Mouse (Mus musculus) cerebellum, adult 18-20 months (tissue): Measurements from ENCODE around the gene Gm4707.
"Not testable (repeated sequence)": the region's sequence is repeated elsewhere in the genome, so short reads cannot be mapped to it uniquely, and the experiment has no call there.

ENCODE experiments used
- DNase-seq, 2 experiments: peaks; one replicate each; pipeline ENCODE4 v3.0.0; 2021

Gm4707 gene

DNA sequence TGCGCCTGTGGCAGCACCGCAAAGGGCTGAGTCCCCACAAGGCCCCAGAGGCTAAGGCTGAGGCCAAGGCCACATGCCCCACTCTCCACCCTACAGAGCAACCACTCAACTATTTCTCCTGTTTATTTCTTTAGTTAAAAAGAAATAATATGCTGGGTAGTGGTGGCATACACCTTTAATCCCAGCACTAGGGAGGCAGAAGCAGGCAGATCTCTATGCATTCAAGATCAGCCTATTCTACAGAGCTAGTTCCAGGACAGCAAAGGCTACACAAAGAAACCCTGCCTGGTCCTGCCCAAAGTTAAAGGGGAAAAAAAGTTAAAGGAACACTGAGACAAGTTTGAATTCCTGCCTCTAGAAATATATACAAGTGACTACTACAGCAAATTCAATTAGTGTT, at the start of gene Gm4707:
Gm4707 (minus strand) TSS at position 101 of the 400 bp plus-strand sequence.
- DNase-seq, result no peak

DNA sequence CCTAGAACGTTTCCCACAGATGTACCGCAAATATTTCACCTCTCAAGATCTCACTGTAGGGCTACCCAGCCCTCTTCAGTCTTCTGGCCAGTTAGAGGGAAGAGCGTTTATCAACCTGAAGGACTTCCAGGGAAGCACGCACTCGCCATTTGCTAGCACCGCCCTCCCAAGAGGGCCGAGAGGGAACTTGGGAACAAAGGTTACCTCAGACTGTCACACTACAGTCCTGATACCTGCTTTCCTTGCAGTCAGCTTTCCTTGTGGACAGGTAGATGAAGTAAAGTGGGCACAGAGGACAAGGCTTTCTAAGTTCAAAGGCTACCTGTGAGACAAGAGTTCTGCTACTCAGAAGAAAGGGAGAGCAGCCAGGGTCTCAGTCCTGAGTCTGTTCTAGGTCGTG, 47.1 kb upstream of the Gm4707 start:
- DNase-seq, result no peak

DNA sequence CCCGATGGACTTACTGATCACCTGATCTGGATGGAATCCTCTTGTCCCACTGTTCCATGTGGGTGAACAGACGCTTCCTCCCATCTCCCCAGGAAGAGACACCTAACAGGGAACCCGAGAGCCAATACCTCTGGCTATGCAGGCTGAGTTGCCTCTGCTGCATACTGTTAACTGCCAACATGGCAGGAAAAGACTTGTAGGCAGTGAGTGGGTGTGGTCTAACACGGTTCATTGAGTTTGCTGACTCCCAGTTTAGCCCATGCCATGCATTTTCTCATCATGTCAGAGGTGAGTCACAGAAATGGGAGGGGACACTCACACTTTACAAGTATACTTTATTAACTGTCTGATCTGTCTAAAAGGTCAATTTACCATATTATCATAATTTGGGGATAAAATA, 36.1 kb upstream of the Gm4707 start:
- DNase-seq, result no peak

DNA sequence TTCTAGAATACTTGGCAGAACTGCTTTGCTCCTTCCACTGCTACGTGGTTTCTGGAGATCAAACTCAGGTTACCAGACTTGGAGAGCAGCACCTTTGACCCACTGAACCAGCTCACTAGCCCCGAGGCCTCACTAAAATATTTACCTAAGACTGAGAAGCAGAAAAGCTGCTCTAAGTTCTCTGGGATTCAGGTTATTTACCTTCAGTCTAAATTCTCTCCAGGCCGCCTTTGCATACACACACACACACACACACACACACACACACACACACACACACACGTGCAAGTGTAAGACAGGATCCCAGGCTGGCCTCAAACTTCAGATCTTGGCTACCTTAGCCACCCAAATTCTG, 31.6 kb upstream of the Gm4707 start:
- no peak for DNase-seq

DNA sequence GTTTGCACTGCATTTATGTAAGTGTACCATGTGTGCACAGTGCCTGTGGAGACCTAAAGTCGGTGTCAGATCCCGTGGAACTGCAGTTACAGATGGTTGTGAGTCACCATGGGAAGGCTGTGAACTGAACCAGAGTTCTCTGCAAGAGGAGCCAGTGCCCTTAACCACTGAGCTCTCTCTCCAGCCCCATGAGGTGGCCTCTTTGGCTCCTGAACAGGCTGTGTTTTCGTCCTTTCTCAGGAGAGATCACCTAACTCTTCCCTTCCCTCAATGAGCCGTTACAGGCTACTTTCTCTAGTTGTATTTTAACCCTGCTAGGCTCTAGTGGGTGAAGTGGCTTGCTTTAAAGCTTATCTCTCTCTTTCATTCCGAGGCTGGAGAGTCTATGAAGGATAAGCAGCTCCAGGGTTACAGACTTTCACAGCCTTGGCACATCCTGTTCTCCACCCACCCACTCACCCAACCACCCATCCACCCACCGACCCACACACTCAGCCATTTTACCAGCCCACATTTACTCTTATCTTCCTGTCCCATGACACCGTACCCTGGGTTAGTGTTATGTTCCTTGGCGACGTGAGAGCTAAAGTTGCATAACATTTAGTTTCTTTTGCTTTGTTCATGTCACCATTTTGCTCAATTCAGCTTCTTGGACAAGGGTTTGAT, 31.1 kb upstream of the Gm4707 start:
- no peak for DNase-seq

DNA sequence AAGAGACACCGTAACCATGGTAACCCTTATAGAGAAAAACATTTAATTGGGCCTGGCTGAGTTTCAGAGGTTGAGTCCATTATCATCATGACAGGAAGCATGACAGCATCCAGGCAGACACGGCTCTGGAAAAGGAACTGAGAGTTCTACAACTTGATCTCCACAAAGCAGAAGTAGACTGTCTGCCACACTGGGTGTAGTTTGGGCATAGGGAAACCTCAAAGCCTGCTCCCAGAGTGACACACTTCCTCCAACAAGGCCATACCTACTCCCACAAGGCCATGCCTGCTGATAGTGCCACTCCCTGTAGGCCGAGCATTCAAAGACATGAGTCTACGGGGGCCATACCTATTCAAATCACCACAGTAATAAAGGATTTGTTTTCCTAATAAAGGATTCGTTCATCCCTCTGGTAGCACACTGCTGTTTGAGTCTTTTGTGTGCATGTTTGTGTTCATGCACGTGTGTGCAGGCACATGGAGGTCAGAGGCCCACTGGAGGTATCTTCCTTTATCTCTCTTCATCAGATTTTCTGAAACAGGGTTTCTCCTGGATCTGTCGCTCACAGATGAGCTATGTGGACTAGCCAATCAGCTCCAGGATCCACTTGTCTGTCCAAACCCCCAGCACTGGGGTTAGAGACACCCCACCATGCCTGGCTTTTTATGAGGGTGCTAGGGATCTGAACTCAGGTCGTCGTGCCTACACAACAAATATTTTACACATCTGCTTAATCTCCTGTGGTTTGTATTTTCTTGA, 30.2 kb upstream of the Gm4707 start:
- no peak for DNase-seq

DNA sequence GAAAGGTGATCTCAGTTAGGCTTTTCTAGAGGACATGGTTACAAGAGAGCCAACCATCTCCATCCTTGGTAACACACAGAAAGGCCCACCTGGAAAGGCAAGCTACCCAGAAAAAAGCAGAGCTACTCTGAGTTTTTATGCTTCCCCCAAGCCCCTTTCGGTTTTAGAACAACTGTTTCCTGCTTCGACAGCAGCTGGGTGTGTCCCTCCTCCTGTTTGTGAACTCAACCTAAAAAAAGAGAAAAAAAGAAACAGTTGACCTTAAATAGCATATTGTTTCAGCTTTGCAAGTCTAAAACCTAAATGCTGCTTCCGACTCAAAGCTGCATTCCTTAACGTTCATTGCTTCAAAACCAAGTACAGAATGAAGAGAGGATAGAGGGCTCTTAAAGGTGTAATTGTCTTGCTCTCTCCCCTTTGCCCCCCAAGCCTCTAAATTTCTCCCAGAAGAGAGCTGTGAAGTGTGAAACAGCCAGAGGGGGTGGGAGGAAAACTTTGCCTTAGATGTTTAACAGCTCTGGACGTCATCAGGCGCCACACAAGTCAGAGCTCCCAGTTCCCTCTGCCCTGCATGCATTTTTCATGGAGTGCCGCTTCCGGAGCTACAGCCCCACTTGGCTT, 26.6 kb upstream of the Gm4707 start:
- DNase-seq, result no peak

DNA sequence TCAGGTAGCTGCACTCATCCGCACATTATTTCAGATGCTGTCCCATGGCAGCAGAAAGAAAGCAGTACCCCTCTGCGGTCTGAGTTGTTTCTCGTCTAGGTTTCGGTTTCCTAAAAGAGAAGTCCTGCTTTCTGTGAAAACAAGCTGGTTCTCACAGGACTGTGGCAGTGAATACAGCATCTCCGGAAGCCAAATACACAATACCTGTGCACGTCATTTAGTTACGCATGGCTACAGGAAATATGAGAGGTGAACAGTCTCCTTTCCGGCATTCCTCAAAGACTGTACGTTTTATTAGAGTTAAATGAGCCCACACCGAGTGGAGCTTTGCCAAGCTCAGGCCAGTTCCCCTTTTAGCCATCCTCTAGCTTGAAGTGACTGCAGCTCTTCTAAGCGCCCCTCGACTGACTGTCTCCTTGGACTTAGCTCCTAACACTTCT, 26.1 kb upstream of the Gm4707 start:
- no peak for DNase-seq

DNA sequence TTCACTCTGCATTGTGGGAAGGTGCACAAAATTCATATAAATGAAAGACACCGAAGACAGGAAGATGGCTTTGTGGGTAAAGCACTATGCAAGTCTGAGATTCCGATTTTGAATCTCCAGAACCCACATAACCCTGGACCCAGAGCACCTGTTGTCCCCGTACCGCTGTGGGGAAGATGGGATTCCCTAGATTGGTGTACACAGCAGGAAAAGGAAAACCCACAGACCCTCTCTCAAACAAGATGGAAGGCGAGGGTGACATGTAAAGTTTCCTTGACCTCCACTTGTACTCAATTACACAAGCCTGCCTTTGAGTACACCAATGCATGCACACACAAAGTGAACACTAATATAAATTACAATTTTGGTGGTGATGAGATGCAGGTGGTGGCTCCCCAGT, 25.0 kb upstream of the Gm4707 start:
- no peak for DNase-seq

DNA sequence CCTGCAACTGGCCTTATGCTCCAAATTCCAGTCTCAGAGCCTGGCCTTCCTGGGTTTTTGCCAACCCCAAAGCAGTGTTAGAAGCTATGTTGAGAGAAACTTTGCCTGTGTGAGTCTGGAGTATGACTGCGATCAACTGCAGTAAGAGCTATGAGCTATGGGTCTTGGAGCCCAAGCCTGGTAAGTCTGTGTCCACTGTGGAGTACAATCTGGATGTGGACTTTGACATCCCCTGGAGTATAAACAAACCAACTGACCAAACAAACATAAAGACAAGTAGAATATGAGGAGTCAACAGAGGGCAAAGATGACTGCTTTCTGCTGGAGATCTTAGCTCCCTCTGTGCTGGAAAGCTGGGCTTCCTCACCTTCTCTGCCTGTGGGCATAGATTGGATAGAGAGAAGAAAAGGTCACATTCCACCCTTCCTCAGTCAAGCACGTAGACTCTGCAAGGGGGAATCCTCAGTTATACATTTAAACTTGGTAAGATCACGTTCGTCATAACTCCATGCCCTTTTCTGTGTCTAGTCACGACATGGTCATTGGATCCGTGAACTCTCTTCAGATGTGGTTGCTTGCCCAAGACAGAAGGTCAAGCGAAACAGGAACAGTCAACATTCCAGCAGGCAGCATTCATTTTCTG, 23.8 kb upstream of the Gm4707 start:
- DNase-seq, result no peak

DNA sequence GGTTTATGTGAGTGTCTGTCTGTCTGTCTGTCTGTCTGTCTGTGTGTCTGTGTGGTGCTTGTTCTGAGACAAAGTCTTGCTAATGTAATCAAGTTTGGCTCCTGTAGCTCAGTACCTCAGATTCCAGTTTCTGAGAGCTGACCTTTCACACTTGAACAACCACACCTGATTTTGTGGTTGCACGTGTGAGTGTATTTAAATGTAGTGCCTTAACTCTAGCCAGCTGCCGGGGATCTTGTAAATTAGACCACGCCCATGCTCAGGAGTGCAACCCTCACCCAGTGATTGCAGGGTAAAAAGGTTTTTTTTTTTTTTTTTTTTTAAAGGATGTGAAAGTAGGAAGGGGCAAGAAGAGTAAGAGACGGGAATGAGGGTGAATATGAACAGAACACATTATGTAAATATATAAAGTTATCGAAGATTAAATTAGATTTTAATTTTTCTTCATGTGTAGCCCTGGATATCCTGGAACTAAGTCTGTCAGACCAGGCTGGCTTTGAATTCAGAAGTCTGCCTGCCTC, 19.7 kb upstream of the Gm4707 start:
- DNase-seq, result no peak

DNA sequence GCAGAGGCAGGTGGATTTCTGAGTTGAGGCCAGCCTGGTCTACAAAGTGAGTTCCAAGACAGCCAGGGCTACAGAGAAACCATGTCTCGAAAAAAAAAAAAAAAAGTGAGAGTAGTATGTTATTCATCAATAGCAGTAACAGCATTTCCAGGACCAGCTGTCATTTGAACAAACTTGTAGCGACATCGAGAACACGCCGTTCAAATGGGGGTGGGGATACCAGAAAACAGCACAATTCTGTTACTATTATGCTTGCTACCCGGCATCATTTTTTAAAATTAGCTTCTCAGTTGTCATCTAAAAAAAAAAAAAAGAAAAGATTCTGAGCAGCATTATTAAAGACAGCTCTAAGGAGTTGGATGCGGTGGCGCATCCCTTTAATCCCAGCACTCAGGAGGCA, 17.8 kb upstream of the Gm4707 start:
- no peak for DNase-seq

DNA sequence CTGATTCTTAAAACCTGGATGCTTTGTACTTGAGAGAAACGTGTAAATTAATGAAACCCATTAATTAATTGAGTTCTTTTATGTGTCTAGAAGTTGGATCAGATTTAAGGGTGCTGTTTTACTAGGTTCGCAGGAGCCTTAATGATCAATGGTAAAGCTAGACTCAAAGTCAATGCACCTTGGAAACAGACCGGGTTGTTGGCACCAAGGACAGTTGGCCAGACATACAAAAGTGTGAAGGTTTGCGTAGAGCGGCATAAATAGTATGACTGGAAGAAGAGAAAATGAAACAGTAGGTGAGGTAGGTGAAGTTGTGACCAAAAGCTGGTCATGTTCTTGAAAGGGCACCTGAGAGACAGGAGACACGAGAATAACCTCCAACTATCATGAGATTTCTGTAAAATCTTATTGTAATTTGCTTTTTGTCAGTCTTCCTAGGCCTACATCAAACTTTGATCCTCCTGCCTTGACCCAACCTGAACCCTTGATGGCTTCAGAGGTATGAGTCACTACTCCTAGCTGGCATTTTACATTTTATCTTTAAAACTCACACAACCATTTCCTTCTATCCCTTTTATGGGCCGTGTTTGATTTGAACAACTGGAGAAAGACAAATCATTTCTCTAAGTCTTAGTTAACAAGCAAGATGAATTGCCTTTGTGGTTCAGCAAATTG, 16.8 kb upstream of the Gm4707 start:
- DNase-seq, result peak in 1 of 2 experiments; percentile 13

DNA sequence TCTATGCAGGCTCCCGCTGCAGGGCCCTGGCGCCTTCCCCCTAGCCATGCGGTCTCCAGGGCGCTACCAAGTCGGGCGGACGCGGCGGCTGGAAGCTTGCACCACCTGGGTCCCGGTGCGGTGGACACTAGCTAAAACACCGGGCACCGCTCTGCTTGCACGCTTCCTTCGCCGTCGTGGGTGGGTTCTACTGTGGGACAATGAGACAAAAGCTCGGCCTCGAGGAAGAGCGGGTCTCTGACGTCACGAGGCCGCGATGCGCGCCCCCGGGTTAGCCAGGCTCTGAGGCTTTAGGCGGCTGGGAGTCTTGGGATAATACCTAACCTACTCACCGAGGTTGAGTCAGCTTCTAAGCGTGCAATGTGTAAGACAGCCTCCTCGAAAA, 16.0 kb upstream of the Gm4707 start:
- peak; percentile 70 to 74 for DNase-seq

DNA sequence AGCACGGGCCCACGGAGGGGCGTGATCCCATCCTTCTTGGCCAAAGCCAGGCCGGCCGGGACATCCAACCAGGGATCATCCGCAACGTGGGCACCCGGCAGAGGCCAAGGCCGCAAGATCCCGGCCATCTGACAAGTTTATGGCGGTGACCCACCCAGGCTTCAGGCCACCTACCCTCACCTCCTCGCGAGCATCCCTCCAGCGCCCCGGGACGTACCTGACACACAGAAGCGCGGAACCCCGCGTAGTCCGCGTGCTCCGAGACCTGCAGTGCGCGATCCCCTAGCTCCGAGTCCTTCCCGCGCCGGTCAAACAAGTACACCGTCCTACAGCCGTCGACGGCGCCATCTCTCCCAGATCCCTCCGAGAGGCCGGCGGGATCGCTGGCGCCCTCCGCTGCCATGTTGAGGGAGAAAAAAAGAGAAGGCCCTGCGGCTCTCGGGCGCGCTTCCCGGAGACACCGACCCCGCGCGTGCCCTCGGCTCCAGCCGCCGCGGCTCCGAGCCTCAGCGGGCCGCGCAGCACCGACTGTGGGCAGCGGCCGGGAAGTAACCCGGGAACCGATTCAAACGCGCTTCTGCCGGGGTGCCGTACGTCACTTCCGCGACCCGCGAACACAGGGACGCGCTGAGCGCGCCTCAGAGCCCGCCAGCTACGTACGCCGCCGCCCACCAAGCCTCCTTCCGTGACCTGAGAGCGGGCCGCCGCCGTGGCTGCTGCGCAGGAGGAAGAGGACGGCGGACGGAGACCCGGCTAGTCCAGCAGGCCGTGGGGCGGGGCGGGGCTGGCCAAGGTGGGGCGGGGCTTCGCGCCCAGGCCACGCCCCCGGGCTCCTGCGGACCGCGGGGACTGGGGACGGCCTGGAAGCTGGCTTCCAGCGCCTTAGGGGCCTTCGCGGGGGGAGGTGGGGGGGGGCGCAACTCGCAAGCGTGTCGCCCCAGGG, 15.3 kb upstream of the Gm4707 start, which contains the start of gene Smchd1:
Smchd1 (minus strand) TSS at position 582 of the 943 bp plus-strand sequence.
- DNase-seq, result peak; percentile 94

DNA sequence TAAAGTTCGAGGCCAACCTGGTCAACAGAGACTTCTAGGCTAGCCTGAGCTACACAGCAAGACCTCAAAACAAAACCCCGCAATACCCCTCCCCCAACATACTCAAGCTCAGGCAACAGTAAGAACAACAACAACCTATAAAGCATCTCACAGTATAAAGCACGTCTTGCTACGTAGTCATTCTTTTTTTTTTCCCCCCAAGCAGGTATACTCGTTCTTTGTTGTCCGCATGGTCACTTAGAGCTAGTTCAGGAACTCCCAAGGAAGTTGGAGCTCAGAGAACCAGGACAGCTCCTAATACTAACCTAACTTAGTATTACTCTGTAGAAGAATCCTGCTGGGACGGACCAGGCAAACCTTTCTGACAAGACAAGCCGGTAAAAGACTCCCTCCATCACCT, 14.4 kb upstream of the Gm4707 start:
- DNase-seq, result peak in 1 of 2 experiments; percentile 12

DNA sequence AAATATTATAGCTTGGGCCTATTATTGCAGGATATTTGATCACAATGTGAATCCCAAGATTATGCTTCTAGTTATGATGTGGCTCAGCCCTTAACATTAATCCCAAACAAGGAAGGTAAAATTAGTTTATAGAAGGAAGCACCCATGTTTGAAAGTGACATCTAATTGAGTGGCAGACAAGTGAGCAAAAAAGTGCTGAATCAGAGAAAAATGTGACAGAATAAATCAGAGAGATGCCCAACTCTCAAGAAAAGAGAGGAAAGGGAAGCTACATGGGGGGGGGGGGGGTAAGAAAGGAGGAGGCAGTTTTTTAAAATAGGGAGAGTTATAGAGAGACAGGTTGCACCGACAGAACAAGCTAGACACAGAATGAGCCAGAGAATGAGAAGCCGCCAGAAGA, 11.5 kb upstream of the Gm4707 start:
- DNase-seq, result no peak

DNA sequence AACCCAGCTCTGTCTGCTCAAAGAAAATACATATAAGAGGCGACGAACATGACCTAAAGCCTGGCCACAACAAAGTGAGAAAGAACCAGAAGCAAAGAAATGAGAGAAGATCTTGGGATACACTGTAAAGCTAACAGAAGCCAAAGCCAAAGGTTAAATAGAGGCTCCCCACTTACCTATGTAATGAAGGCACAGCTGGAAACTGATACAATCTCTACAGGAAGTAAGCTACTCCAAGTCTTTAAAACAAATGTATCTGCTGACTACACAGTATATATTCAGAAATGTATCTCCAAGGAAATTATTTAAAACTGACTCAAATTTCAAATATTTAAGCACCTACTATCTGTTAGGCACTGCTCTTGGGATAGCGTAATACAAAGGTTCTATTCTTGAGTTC, 594 bp upstream of the Gm4707 start:
- DNase-seq, result no peak

DNA sequence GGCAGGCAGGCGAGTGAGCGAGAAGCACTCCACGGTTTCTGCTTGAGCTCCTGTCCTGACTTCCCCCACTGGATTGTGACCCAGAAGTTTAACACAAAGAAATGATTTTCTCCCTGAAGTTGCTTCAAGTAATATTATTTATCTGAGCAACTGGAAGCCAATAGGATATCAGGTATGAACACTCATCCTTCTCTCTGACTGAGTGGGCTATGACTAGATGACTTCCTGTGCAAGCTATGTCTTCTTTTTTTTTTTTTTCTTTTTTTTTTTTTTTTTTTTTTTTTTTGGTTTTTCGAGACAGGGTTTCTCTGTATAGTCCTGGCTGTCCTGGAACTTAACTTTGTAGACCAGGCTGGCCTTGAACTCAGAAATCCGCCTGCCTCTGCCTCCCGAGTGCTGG, 2.4 kb downstream of the Gm4707 start:
- DNase-seq, result not testable (repeated sequence)

DNA sequence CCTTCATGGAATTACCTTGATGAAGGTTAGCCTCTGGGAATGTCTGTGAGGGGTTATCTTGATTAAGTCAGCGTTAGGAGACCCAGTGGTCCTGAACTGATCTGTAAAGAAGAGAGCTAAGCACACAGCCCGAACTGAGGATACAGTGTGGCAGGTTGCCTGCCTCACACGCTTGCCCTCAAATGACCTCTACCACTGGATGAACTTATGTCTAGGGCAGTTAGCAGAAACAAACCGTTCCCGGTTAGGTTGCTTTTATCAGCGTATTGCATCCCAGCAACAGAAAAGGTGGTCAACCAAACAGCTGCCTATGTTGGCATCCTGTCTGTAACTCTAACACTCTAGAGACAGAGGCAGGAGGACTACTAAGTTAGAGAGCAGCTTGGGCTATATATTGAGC, 14.5 kb downstream of the Gm4707 start:
- no peak for DNase-seq

DNA sequence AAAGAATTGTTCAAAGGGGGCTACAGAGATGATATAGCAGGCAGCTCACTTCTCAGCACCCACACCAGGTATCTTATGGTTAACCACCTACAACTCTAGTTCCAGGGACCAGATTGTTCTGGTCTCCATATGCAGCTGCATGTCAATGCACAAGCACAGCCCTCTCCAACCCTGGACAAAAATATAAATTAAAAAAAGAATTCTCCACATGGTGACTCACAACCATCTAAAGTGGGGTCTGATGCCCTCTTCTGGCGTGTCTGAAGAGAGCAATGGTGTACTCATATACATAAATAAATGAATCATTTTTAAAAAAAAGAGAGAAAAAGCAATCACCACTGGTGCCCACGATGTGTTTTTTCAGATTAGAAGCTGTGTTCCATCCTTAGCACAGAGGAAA, 15.0 kb downstream of the Gm4707 start:
- DNase-seq, result no peak

DNA sequence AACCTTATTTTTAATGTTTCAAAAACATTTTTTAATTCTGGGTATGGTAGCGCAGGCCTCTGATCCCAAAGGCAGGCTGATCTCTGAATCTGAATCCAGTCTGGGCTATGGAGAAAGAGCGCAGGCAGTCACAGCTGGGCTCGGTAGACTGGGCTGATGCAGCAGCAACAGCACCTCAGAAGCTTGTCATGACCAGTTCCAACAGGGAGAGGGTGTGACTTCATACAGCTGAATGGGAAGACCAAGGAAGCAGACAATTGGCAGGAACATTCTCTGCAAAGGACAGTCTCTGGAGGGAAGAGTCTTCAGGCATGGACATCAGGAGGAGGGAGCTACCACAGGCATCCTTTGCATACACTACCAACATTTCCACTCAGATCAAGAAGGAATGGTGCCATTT, 15.6 kb downstream of the Gm4707 start:
- DNase-seq, result no peak
